Comparison of ENCODE assay signal across 17 mouse cellular contexts in genomic region chr17:88297520-88297919, GRCm38 (mm10).
DNase-seq lines count a peak whose midpoint lies in the region; ATAC-seq and TF ChIP-seq lines count a peak whose summit lies in the region.
"Had no signal": no experiment of that assay in that cellular context is flagged by ENCODE, and none has a peak within 500 bp of the region (broad histone marks: within the 10 kb centered on the region; RNA-seq: fewer than 3 reads in every experiment).

No protein-coding gene starts in this region.

- no peak for ATAC-seq in heart, embryonic 11.5 days (replicated peaks; ENCODE audit: insufficient number of reproducible peaks, low FRiP score, low TSS enrichment)
- ATAC-seq in liver, postnatal 0 days, result no peak
- ATAC-seq: forebrain, embryonic 13.5 days had no signal

- H3K4me2 ChIP-seq in heart, embryonic 11.5 days, result no peak overlapping the region
- no peak overlapping the region for H3K4me2 ChIP-seq in liver, postnatal 0 days (ENCODE audit: low read depth, low read length)
- H3K4me2 ChIP-seq: embryonic facial prominence, embryonic 15.5 days; forebrain, embryonic 13.5 days; hindbrain, embryonic 13.5 days; limb, embryonic 15.5 days had no signal

- no peak overlapping the region for H3K9ac ChIP-seq in heart, embryonic 11.5 days (ENCODE audit: low read depth, low read length)
- no peak overlapping the region for H3K9ac ChIP-seq in liver, adult 2 months (ENCODE audit: low read depth, low read length)
- H3K9ac ChIP-seq in liver, postnatal 0 days (replicated peaks), result no peak overlapping the region
- H3K9ac ChIP-seq: embryonic facial prominence, embryonic 15.5 days; forebrain, embryonic 13.5 days; hindbrain, embryonic 13.5 days; limb, embryonic 15.5 days had no signal

- H3K27ac ChIP-seq in heart, embryonic 11.5 days (ENCODE audit: low read depth, low read length), result no peak overlapping the region
- H3K27ac ChIP-seq in liver, adult 2 months (replicated peaks; ENCODE audit: insufficient read depth, low read depth, low read length), result no peak overlapping the region
- H3K27ac ChIP-seq in liver, postnatal 0 days (ENCODE audit: low read depth), result no peak overlapping the region
- no peak overlapping the region for H3K27ac ChIP-seq in limb, embryonic 10.5 days
- H3K27ac ChIP-seq: embryonic facial prominence, embryonic 15.5 days; forebrain, embryonic 13.5 days; hindbrain, embryonic 13.5 days; kidney, postnatal 0 days; limb, embryonic 15.5 days had no signal

- TF ChIP-seq CTCF in liver, adult 2 months (IDR thresholded peaks at IDR 0.05; ENCODE audit: low read depth, low read length), result no peak
- no peak for TF ChIP-seq CTCF in liver, postnatal 0 days (IDR thresholded peaks at IDR 0.05; ENCODE audit: low read depth)

- no peaks in the 10 kb centered on the region for H3K27me3 ChIP-seq in heart, embryonic 11.5 days (ENCODE audit: control insufficient read depth, insufficient read depth, low read length)
- no peaks in the 10 kb centered on the region for H3K27me3 ChIP-seq in liver, adult 2 months (ENCODE audit: control insufficient read depth, insufficient read depth, low read length)
- no peaks in the 10 kb centered on the region for H3K27me3 ChIP-seq in liver, postnatal 0 days (ENCODE audit: insufficient read depth, low read length)
- no peaks in the 10 kb centered on the region for H3K27me3 ChIP-seq in limb, embryonic 10.5 days (ENCODE audit: low read depth, poor library complexity, severe bottlenecking)
- H3K27me3 ChIP-seq: embryonic facial prominence, embryonic 15.5 days; forebrain, embryonic 13.5 days; hindbrain, embryonic 13.5 days; limb, embryonic 15.5 days had no signal

- WGBS in heart, embryonic 11.5 days (ENCODE audit: insufficient replicate concordance), result 46% methylated on average over 4 of the region's 4 CpGs
- WGBS in liver, adult 2 months, result 25% methylated on average over 4 of the region's 4 CpGs
- 46% methylated on average over 4 of the region's 4 CpGs for WGBS in liver, postnatal 0 days (ENCODE audit: insufficient replicate concordance)
- WGBS in limb, embryonic 10.5 days, result 58% methylated on average over 4 of the region's 4 CpGs

- H3K79me2 ChIP-seq in liver, adult 2 months (ENCODE audit: control insufficient read depth, insufficient read depth, low read length), result no peaks in the 10 kb centered on the region

- no peak for TF ChIP-seq POLR2A in liver, adult 2 months (IDR thresholded peaks at IDR 0.05; ENCODE audit: extremely low read depth, insufficient read depth, low read length)

- no peaks in the 10 kb centered on the region for H3K36me3 ChIP-seq in heart, embryonic 11.5 days (ENCODE audit: control insufficient read depth, insufficient read depth, low read length)
- no peaks in the 10 kb centered on the region for H3K36me3 ChIP-seq in liver, adult 2 months (ENCODE audit: control insufficient read depth, insufficient read depth, low read length)
- no peaks in the 10 kb centered on the region for H3K36me3 ChIP-seq in liver, postnatal 0 days (replicated peaks; ENCODE audit: insufficient read depth, low read length)
- no peaks in the 10 kb centered on the region for H3K36me3 ChIP-seq in limb, embryonic 10.5 days
- H3K36me3 ChIP-seq: embryonic facial prominence, embryonic 15.5 days; G1E; hindbrain, embryonic 13.5 days; limb, embryonic 15.5 days had no signal

- no peaks in the 10 kb centered on the region for H3K4me1 ChIP-seq in heart, embryonic 11.5 days (ENCODE audit: control insufficient read depth, insufficient read depth, low read length)
- H3K4me1 ChIP-seq in liver, adult 2 months (ENCODE audit: control insufficient read depth, insufficient read depth, low read length), result no peaks in the 10 kb centered on the region
- no peaks in the 10 kb centered on the region for H3K4me1 ChIP-seq in liver, postnatal 0 days (ENCODE audit: insufficient read depth)
- H3K4me1 ChIP-seq in limb, embryonic 10.5 days, result no peaks in the 10 kb centered on the region
- H3K4me1 ChIP-seq: embryonic facial prominence, embryonic 15.5 days; forebrain, embryonic 13.5 days; hindbrain, embryonic 13.5 days; limb, embryonic 15.5 days had no signal

- H3K4me3 ChIP-seq in heart, embryonic 11.5 days (ENCODE audit: low read depth, low read length), result no peak overlapping the region
- H3K4me3 ChIP-seq in liver, adult 2 months (ENCODE audit: insufficient read depth, low read depth, low read length), result no peak overlapping the region
- H3K4me3 ChIP-seq in liver, postnatal 0 days (ENCODE audit: low read depth, low read length), result no peak overlapping the region
- no peak overlapping the region for H3K4me3 ChIP-seq in limb, embryonic 10.5 days
- H3K4me3 ChIP-seq: embryonic facial prominence, embryonic 15.5 days; forebrain, embryonic 13.5 days; hindbrain, embryonic 13.5 days; limb, embryonic 15.5 days had no signal

- peak; percentile 87 for DNase-seq in heart, adult 11 months
- peak; percentile 76 for DNase-seq in liver, adult 2 months (ENCODE audit: extremely low read depth, low read depth, low spot score)
- no peak for DNase-seq in liver, postnatal 0 days
- peak; percentile 61 for DNase-seq in adrenal gland, postnatal 14 days
- peak; percentile 38 for DNase-seq in lung, postnatal 10 days
- no peak for DNase-seq in layer of hippocampus, postnatal 14 days (ENCODE audit: low spot score in 2 of 2)
- DNase-seq in limb, embryonic 10.5 days (ENCODE audit: low spot score), result no peak
- DNase-seq: gastrocnemius, postnatal 10 days; right cerebral cortex, postnatal 25 days; thymus, postnatal 4 days had no signal

- no peak for TF ChIP-seq EP300 in liver, postnatal 0 days (IDR thresholded peaks at IDR 0.05; ENCODE audit: low read depth)

- no peaks in the 10 kb centered on the region for H3K9me3 ChIP-seq in heart, embryonic 11.5 days (replicated peaks; ENCODE audit: control insufficient read depth, low read length)
- no peaks in the 10 kb centered on the region for H3K9me3 ChIP-seq in liver, postnatal 0 days (ENCODE audit: low read length)
- H3K9me3 ChIP-seq in limb, embryonic 10.5 days (replicated peaks), result no peaks in the 10 kb centered on the region
- H3K9me3 ChIP-seq: embryonic facial prominence, embryonic 15.5 days; forebrain, embryonic 13.5 days; G1E; hindbrain, embryonic 13.5 days; limb, embryonic 15.5 days had no signal

Comparison
In these comparisons a context has a peak if more than half of its experiments do, and no peak if none do; other contexts are left out.
1. DNase-seq: peak in heart, adult 11 months (single experiment), liver, adult 2 months (single experiment), adrenal gland, postnatal 14 days (single experiment) and lung, postnatal 10 days (single experiment); none in liver, postnatal 0 days (single experiment), layer of hippocampus, postnatal 14 days (0 of 2) and limb, embryonic 10.5 days (single experiment).